Mouse (Mus musculus) right cerebral cortex, postnatal 14 days (tissue): ENCODE results near the gene Zfp85.
"Not testable (repeated sequence)": the region's sequence is repeated elsewhere in the genome, so short reads cannot be mapped to it uniquely, and the experiment has no call there.

ENCODE experiments used
- DNase-seq: peaks from one replicate; pipeline ENCODE4 v3.0.0; 2022

Gene Zfp85

DNA sequence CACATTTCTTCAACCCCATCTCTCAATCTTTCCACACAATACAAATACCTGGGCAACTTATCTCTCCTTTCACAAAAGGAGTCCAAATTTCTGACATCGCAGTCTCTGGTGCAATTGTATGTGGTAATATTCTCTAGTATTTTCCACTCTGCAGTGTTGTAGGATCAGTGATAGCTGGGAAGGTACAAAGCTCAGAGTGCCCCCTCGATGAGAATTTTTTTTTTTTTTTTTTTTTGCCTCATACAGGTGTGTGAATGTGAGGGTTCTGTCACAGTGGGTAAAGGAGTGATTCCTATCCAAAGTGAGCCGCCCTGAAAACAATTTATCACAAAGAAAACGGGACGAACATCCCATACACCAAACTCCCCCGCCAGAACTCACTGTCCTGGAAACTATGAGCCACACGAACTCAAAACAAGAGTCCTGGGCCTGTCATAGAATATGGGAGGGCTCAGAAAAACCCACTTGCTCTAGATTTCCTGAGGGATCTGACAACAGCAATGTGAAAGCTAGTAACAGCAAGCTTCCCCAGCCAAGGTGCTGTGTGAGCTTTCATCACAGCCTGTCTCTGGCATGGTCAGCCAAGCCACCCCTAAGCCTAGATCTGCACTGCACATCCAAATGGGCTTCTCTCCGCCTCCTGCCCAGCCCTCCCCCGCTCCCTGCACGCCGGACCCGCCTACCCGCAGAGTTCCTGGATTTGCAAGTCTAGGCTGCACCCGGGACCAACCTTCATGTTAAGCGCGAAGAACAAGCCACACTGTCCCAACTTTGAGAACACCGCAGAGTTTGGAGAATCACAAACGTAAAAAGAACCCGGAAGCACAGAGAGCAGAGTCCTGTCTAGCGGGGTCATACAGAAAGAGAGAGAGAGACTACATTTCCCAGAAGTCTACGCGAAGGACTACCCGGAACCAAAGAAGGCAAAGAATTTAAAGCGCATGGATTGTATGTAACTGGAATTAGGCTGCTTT, at the start of gene Zfp85:
Zfp85 (minus strand) TSS at position 896 of the 974 bp plus-strand sequence.
- DNase-seq = peak; percentile 27

- not testable (repeated sequence) for DNase-seq
These were observed 44.1 kb upstream of the Zfp85 start for GRCm38 (mm10) chr13:67799151-67799550.

DNA sequence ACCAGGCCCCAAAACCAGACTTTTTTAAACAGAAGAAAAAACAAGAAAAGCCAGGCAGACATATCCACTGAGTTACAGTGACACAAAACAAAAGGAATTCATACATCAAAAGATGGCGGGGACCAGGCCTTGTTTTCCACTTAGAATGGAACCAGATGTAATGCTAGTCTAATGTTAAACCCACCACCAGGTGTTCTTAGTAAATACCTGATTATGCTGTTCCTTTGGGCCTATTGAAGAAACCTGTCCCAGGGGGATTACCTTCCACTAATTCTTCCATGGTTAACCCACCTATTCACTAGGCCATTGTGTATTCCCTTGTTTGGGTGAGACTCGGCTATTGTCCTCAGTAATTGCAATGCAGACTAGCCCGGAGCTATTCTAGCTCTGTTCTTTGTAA, 43.6 kb upstream of the Zfp85 start:
- no peak for DNase-seq

DNA sequence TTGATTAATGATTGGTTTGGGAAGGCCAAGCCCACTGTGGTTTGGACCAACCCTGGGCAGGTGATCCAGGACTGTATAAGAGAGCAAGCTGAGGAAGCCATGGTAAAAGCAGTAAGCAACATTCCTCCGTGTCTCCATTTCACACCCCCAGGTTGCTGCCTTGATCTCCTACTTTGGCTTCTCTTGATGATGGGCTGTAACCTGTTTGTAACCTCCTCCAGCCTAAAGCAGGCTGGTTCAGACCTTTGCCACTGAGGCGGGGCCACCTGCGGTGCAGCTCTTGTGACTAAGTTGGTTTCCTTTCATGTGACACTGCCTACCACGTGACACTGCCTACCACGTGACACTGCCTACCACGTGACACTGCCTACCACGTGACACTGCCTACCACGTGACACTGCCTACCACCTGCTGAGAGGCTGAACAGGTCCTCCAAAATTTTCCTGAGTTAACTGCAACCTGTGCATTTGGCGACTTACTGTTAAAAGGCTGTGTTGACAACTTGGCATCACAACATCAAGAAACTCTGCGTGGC, 37.0 kb upstream of the Zfp85 start:
- DNase-seq = no peak

DNA sequence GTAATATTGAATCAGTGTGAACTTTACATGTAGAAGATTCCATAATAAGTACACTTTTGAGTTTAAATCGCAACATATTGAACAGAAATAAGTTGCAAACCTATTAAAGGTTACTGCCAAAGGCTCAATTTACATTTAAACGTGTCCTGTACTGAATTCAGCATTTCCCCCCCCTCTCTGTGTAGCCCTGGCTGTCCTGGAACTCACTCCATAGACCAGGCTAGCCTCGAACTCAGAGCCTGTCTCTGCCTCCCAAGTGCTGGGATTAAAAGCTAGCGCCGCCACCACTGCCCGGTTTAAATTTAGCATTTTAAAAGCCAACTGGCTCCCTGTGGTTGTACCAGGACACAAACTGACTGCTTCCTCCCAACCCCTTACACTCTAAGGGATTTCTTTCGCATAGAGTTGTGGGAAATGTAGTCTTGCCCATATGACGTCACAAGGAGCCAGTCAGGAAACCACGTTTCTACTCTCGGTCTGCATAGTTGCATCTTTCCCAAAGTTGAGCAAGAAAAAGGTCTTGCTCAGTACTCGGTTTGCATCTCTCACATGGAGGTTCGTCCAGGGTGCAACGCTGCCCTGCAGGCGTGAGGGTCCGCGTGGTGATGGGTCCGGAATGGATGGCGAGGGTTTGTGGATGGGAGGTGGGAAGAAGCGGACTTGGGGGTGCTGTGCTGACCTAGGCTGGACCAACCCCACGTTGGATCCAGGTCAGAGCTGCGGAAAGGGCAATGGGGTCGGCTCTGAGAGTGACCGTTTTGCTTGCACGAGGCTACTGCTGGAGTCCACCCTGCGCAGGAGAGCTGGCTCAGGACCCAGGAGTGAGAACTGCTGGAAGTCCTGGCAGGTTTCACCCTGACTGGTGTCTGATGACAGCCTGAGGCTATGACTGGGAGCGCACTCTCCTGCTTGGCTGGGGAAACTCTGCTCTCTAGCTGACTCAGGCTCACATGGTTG, 24.5 kb upstream of the Zfp85 start, which contains the start of gene Zfp493:
Zfp493 (plus strand) TSS at position 429 of the 957 bp plus-strand sequence.
- DNase-seq = peak; percentile 17

DNA sequence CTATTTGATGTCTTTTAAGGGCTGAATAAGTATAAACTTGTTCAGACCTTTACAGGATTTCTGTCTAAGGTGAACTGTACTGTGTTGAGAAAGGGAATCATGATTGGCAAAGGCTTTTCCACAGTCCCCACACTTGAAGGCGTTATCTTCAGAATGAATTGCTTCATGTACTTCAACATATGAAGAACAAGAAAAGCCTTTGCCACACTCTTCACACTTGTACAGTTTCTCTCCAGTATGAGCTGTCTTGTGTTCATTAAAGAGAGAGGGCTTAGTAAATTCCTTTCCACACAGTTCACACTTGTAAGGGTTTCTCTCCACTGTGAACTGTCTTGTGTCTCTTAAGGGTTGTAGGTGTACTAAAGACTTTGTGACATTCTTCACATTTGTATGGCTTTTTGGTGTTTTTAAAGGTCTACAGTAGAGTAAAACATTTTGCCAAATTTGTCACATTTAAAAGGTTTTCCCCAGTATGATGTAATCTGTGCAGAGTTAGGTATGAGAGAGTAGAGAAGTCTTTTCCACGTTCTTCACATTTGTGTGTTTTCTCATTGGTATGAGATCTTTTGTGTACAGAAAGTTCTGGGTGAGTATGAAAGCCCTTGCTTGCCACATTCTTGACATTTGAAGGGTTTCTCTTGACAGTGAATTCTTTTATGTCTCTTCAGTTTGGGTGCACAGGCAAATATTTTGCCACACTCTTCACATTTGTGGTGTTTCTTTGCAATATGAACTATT, 8.2 kb upstream of the Zfp85 start:
- no peak for DNase-seq

DNA sequence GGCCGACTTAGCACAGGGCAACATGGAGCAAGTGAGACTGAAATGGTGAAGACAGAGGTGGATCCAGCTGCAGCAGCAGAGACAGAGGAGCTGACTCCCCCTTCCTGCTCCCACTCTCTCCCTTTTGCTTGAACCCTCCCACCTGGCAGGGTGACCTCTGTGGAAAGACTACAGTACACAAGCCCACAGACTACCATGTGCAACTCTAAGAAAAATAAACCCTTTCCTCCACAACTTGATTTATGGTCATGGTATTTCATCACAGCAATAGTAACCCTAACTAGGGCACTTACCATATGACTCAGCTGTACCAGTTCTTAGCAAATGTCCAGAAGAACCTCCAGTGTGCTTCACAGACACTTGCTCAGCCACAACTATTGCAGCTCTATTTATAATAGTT, 4.9 kb upstream of the Zfp85 start:
- no peak for DNase-seq

DNA sequence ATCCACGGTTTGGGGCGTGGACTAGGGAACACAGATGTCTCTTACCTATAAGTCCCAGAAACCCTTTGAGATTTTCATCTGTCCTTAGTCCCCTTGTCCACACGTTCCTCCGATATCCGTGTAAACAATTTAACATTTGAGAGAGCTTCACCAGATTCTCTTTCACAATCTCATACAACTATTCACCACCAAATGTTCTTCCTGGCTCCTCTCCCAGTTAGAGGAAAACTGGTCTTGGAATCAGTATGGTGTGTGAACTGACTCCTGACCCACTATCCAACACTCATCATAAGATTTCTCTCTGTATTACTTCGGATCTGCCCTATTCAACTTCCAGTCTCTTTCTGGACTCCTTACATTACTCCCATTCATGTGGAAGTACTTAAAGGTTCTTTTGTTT, 733 bp upstream of the Zfp85 start:
- no peak for DNase-seq

DNA sequence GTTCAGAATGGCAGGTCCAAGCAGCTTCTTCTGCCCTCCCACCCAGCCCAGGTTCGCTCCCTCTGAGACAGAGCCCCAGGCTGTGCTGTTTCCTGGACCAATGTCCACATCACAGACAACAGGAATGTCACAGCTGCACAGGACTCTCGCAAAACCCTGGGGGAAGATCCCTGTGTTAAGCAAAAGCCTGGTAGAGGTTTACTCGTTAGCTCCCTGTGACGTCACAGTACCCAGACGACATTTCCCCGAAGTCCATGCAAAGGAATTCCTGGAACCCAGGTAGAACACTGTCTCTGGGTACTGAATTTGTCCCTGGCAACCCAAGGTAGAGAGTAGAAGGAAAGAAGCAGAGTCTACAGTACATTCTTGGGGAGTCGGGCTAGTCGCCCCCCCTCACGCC, 11.1 kb downstream of the Zfp85 start:
- no peak for DNase-seq

- no peak for DNase-seq
These were observed 12.1 kb downstream of the Zfp85 start for GRCm38 (mm10) chr13:67742941-67743340.

GRCm38 (mm10) chr13:67734391-67734790, 20.6 kb downstream of the Zfp85 start:
- not testable (repeated sequence) for DNase-seq

DNA sequence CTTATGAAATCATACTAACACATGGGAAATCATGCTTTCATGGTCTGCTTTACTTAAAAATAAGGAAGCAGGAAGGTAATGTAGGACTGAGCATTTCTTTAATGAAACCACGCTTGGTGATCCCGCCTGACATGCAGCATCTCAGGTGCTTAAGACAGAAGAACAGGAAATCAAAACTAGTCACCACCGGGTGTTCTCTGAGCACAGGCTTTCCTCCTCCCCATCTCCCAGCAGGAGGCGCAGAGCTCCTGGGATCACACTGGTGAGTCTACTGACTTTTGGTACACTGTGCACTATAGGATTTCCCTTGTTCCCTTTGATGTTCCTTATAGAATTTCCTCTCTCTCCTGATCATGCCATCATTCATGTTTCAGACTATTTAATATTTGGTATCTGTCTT, 25.6 kb downstream of the Zfp85 start:
- DNase-seq = peak; percentile 30

DNA sequence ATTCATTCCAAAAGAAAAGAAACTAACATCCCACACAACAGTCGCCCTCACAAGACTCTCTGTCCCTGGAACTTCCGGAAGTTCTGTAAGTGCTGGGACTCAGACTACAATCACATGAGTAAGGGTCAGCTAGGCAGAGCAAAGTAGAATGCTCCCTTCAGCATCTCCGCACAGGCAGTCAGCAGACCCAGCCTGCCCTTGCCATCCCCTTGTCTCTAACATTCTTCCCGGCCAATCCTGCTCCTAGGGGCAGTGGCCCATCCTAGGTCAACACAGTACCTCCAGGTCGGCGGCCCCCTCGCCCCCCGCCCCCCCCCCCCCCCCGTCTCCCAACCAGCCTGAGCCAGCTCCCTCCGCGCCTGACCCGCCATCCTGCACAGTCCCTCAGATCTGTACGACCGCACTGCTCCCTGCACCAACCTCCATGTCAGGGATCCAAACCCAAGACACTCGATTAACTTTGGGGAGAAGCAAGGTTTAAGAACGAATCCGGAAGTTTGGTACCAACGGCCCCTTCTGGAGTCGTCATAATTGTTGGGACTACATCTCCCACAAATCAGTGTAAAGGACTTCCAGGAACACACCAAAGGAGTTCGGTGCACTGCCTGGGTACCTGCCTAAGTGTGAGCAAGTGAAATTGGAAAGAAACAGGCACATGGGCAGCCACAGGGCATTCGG, 26.2 kb downstream of the Zfp85 start, which contains the start of gene Zfp65:
Zfp65 (minus strand) TSS at position 533 of the 678 bp plus-strand sequence.
- DNase-seq = peak; percentile 31

DNA sequence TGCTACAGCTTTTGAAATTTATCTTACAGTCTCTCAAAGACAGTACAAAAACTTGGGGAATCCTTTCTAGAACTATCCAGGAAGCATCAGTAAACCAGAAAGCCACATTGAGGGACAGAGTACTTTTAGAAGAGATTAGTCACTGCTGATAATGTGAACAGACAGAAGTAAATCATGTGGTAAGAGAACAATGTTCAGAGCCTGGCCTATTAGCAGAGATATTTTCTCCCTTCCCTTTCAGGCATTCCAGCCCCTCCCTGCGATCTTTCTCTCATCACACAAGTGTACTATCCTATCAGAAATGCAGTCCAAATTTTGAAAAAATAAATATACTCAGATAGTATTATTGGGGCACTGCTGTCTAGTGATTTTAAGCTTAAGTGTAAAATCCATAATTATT, 26.9 kb downstream of the Zfp85 start:
- no peak for DNase-seq

DNA sequence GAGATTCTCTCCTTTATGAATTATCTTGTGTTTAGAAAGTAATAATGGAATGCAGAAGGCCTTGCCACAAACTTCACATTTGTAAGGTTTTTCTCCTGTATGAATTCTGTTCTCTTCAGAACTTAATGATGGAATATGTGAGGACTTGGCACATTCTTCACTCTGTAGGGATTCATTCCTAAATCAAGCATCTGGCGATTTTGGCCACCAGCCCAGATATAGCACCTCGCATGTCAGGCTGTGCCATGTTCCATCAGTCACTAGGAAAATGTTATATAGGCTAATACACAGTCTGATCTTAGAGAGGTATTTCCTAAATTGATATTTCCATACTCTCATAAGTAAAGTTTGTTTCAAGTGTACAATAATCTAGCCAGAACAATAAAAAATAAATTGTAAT, 29.7 kb downstream of the Zfp85 start:
- peak; percentile 19 for DNase-seq

DNA sequence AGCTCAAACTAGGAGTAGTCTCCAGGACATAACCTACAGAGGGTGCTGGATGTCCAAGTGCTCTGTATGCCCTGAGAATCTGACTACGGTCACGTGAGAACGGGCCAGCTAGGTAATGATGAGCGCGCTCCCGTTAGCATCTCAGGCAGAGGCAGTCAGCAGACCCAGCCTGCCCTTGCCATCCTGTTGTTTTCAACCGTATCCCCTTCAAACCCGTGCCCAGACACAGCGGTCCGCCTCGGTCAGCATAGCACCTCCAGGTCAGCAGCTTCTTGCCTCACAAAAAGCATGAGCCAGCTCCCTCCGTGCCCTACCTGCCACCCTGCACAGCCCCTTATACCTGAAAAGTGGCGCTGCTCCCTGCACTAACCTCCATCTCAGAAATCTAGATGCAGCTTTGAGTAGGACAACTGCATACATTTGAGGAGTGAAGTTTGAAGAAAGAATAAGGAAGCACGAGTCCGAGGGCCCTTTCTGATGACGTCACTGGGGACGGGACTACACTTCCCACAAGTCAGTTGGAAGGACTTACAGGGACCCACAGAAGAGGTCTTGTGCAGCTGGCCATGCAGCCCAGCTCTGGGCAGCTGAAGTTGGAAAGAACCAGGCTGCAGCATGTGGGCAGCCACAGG, 31.1 kb downstream of the Zfp85 start:
- DNase-seq = peak; percentile 85
